In genomic region chr1:172540283-172540820, GRCm38 (mm10) we compare ENCODE assay signal across 22 mouse cellular contexts. TPM values are rescaled to one million over a fixed set of nuclear protein-coding genes. Genes with fewer than 3 reads are reported as not detected.
DNase-seq lines count a peak whose midpoint lies in the region; ATAC-seq and TF ChIP-seq lines count a peak whose summit lies in the region.
"Had no signal": no experiment of that assay in that cellular context is flagged by ENCODE, and none has a peak within 500 bp of the region (broad histone marks: within the 10 kb centered on the region; RNA-seq: fewer than 3 reads in every experiment).

No protein-coding gene starts in this region.

- ATAC-seq in neural tube, embryonic 13.5 days (ENCODE audit: low read depth): no peak
- peak; percentile 50 for ATAC-seq in forebrain, embryonic 16.5 days
- ATAC-seq in midbrain, embryonic 11.5 days (ENCODE audit: low FRiP score): 0 out of 2 replicates have a peak, but pooled peaks have one; percentile 41
- ATAC-seq in neural tube, embryonic 15.5 days (ENCODE audit: low FRiP score): peak; percentile 18; the same call in 1 of the 2 replicates
- no peak for ATAC-seq in lung, postnatal 0 days
- ATAC-seq: liver, postnatal 0 days had no signal

- H3K27me3 ChIP-seq in neural tube, embryonic 13.5 days: no peaks in the 10 kb centered on the region; the same call in 1 of the 2 replicates
- no peaks in the 10 kb centered on the region for H3K27me3 ChIP-seq in forebrain, embryonic 16.5 days (replicated peaks; ENCODE audit: control insufficient read depth, insufficient read depth, low read length)
- no peaks in the 10 kb centered on the region for H3K27me3 ChIP-seq in midbrain, embryonic 11.5 days (ENCODE audit: control insufficient read depth, insufficient read depth, low read length)
- H3K27me3 ChIP-seq in neural tube, embryonic 15.5 days (replicated peaks): 0 out of 2 replicates have a peak, but pooled peaks cover 3% of the 10 kb centered on the region
- H3K27me3 ChIP-seq in lung, postnatal 0 days (replicated peaks; ENCODE audit: insufficient read depth, low read length): no peaks in the 10 kb centered on the region
- H3K27me3 ChIP-seq: embryonic facial prominence, embryonic 15.5 days had no signal

- H3K27ac ChIP-seq in neural tube, embryonic 13.5 days (replicated peaks): peak overlapping the region; percentile 56
- no peak overlapping the region for H3K27ac ChIP-seq in forebrain, embryonic 16.5 days (ENCODE audit: low read length)
- no peak overlapping the region for H3K27ac ChIP-seq in midbrain, embryonic 11.5 days (ENCODE audit: low read depth, low read length)
- peak overlapping the region; percentile 51; the same call in 1 of the 2 replicates for H3K27ac ChIP-seq in neural tube, embryonic 15.5 days (replicated peaks)
- H3K27ac ChIP-seq in lung, postnatal 0 days (ENCODE audit: low read length): no peak overlapping the region
- H3K27ac ChIP-seq: embryonic facial prominence, embryonic 15.5 days; gastrocnemius, adult 2 months; layer of hippocampus, adult 2 months had no signal

- H3K9ac ChIP-seq in neural tube, embryonic 13.5 days: peak overlapping the region; percentile 34; the same call in 1 of the 2 replicates
- no peak overlapping the region for H3K9ac ChIP-seq in forebrain, embryonic 16.5 days (replicated peaks; ENCODE audit: low read depth, low read length)
- H3K9ac ChIP-seq in midbrain, embryonic 11.5 days (ENCODE audit: low read length): no peak overlapping the region
- no peak overlapping the region for H3K9ac ChIP-seq in neural tube, embryonic 15.5 days (replicated peaks)
- H3K9ac ChIP-seq in lung, postnatal 0 days (replicated peaks; ENCODE audit: low read depth): no peak overlapping the region
- H3K9ac ChIP-seq: embryonic facial prominence, embryonic 15.5 days; liver, postnatal 0 days had no signal

- intact Hi-C loops in left cerebral cortex, postnatal 36 days (cut with DNase I): no loop called here

- WGBS in neural tube, embryonic 13.5 days: 57% methylated on average over 11 of the region's 11 CpGs
- 34% methylated on average over 11 of the region's 11 CpGs for WGBS in forebrain, embryonic 16.5 days
- 43% methylated on average over 11 of the region's 11 CpGs for WGBS in midbrain, embryonic 11.5 days
- WGBS in neural tube, embryonic 15.5 days: 53% methylated on average over 11 of the region's 11 CpGs
- 60% methylated on average over 11 of the region's 11 CpGs for WGBS in lung, postnatal 0 days

- peaks cover 16% of the 10 kb centered on the region for H3K4me1 ChIP-seq in neural tube, embryonic 13.5 days (replicated peaks)
- peaks cover 7% of the 10 kb centered on the region for H3K4me1 ChIP-seq in forebrain, embryonic 16.5 days (replicated peaks; ENCODE audit: control insufficient read depth, insufficient read depth, low read length)
- peaks cover 4% of the 10 kb centered on the region; the same call in 1 of the 2 replicates for H3K4me1 ChIP-seq in midbrain, embryonic 11.5 days (ENCODE audit: control insufficient read depth, insufficient read depth, low read length)
- H3K4me1 ChIP-seq in neural tube, embryonic 15.5 days: peaks cover 14% of the 10 kb centered on the region
- H3K4me1 ChIP-seq in lung, postnatal 0 days (ENCODE audit: insufficient read depth, low read depth, low read length): no peaks in the 10 kb centered on the region

- no peak for TF ChIP-seq CTCF in lung, postnatal 0 days (IDR thresholded peaks at IDR 0.05)

- H3K36me3 ChIP-seq in neural tube, embryonic 13.5 days: no peaks in the 10 kb centered on the region
- H3K36me3 ChIP-seq in forebrain, embryonic 16.5 days (ENCODE audit: control insufficient read depth, insufficient read depth): no peaks in the 10 kb centered on the region
- no peaks in the 10 kb centered on the region for H3K36me3 ChIP-seq in midbrain, embryonic 11.5 days (ENCODE audit: control insufficient read depth, insufficient read depth, low read length)
- H3K36me3 ChIP-seq in neural tube, embryonic 15.5 days: no peaks in the 10 kb centered on the region
- no peaks in the 10 kb centered on the region for H3K36me3 ChIP-seq in lung, postnatal 0 days (ENCODE audit: insufficient read depth, low read length)
- H3K36me3 ChIP-seq: embryonic facial prominence, embryonic 15.5 days had no signal

- no peak overlapping the region for H3K4me3 ChIP-seq in neural tube, embryonic 13.5 days
- H3K4me3 ChIP-seq in forebrain, embryonic 16.5 days (replicated peaks; ENCODE audit: low read length): no peak overlapping the region
- H3K4me3 ChIP-seq in midbrain, embryonic 11.5 days (ENCODE audit: low read depth, low read length): no peak overlapping the region
- H3K4me3 ChIP-seq in neural tube, embryonic 15.5 days (replicated peaks): no peak overlapping the region
- H3K4me3 ChIP-seq in lung, postnatal 0 days (ENCODE audit: low read depth, low read length): no peak overlapping the region
- H3K4me3 ChIP-seq: embryonic facial prominence, embryonic 15.5 days; gastrocnemius, adult 2 months; layer of hippocampus, adult 2 months had no signal

- no peaks in the 10 kb centered on the region for H3K9me3 ChIP-seq in neural tube, embryonic 13.5 days
- H3K9me3 ChIP-seq in forebrain, embryonic 16.5 days (ENCODE audit: control insufficient read depth, low read length): no peaks in the 10 kb centered on the region
- no peaks in the 10 kb centered on the region for H3K9me3 ChIP-seq in midbrain, embryonic 11.5 days (ENCODE audit: control insufficient read depth, low read length)
- no peaks in the 10 kb centered on the region; the same call in 1 of the 2 replicates for H3K9me3 ChIP-seq in neural tube, embryonic 15.5 days (replicated peaks)
- no peaks in the 10 kb centered on the region for H3K9me3 ChIP-seq in lung, postnatal 0 days (ENCODE audit: low read length)
- H3K9me3 ChIP-seq: embryonic facial prominence, embryonic 15.5 days had no signal

- no peak for TF ChIP-seq EP300 in lung, postnatal 0 days (IDR thresholded peaks at IDR 0.05)

- H3K4me2 ChIP-seq in neural tube, embryonic 13.5 days: no peak overlapping the region
- no peak overlapping the region for H3K4me2 ChIP-seq in forebrain, embryonic 16.5 days (ENCODE audit: low read length)
- no peak overlapping the region for H3K4me2 ChIP-seq in midbrain, embryonic 11.5 days
- H3K4me2 ChIP-seq in neural tube, embryonic 15.5 days: no peak overlapping the region
- no peak overlapping the region for H3K4me2 ChIP-seq in lung, postnatal 0 days (replicated peaks; ENCODE audit: low read depth, low read length)
- H3K4me2 ChIP-seq: embryonic facial prominence, embryonic 15.5 days; heart, embryonic 11.5 days had no signal

- no peak for DNase-seq in neural tube, embryonic 10.5 days (ENCODE audit: extremely low spot score, low spot score)
- DNase-seq in midbrain, embryonic 11.5 days (ENCODE audit: low spot score, missing footprints): peak; percentile 68
- no peak for DNase-seq in lung, postnatal 0 days (ENCODE audit: low spot score)
- DNase-seq in embryo, embryonic 11 days: no peak
- no peak for DNase-seq in left cerebral cortex, postnatal 36 days (ENCODE audit: low spot score in 2 of 2)
- DNase-seq: gastrocnemius, adult 2 months; heart, postnatal 10 days; kidney, adult 2 months; kidney, postnatal 14 days; layer of hippocampus, postnatal 36 days; liver, postnatal 0 days had no signal

RNA-seq across cellular contexts. Expression of gene Vsig8, which starts 15.4 kb away (rescaled TPM):
- polyA plus RNA-seq in neural tube, embryonic 13.5 days (2015; fragmentation: Nextera tagmentation; extraction: Ambion mirVana): 0.82 and 0.85 TPM in 2 replicates
- 0.14 TPM in 1 of 2 replicates, not detected in the other for polyA plus RNA-seq in forebrain, embryonic 16.5 days (2015; fragmentation: Nextera tagmentation; extraction: Ambion mirVana)
- polyA plus RNA-seq in midbrain, embryonic 11.5 days (2014; fragmentation: Nextera tagmentation; extraction: Ambion mirVana): 0.08 and 0.11 TPM in 2 replicates
- polyA plus RNA-seq in neural tube, embryonic 15.5 days (2015; fragmentation: Nextera tagmentation; extraction: Ambion mirVana): 1.4 and 1.9 TPM in 2 replicates
- polyA plus RNA-seq in lung, postnatal 0 days (2015; fragmentation: Nextera tagmentation; extraction: Ambion mirVana): 0.39 and 0.44 TPM in 2 replicates
- under 1 TPM in 1 of 2 experiments, not detected in 1; 0.47 TPM for total RNA-seq in left cerebral cortex, postnatal 36 days (2021)
- total RNA-seq: gastrocnemius, adult 2 months; granulocyte monocyte progenitor cell, adult 5-6 weeks; liver, adult 2 months; megakaryocyte-erythroid progenitor cell, adult 5-6 weeks had no signal
- polyA plus RNA-seq: C2C12; heart, embryonic 11.5 days; liver, adult 2 months; liver, postnatal 0 days had no signal

RNA-seq across cellular contexts. Expression of gene Cfap45, which starts 19.8 kb away (rescaled TPM):
- polyA plus RNA-seq in neural tube, embryonic 13.5 days (2015; fragmentation: Nextera tagmentation; extraction: Ambion mirVana): 2.5 and 3.1 TPM in 2 replicates
- 1.8 and 3.0 TPM in 2 replicates for polyA plus RNA-seq in forebrain, embryonic 16.5 days (2015; fragmentation: Nextera tagmentation; extraction: Ambion mirVana)
- 1.0 and 1.1 TPM in 2 replicates for polyA plus RNA-seq in midbrain, embryonic 11.5 days (2014; fragmentation: Nextera tagmentation; extraction: Ambion mirVana)
- 3.8 and 4.3 TPM in 2 replicates for polyA plus RNA-seq in neural tube, embryonic 15.5 days (2015; fragmentation: Nextera tagmentation; extraction: Ambion mirVana)
- 12.2 and 13.1 TPM in 2 replicates for polyA plus RNA-seq in lung, postnatal 0 days (2015; fragmentation: Nextera tagmentation; extraction: Ambion mirVana)
- total RNA-seq in left cerebral cortex, postnatal 36 days (2021): 1 to 10 TPM; 3.4 to 4.0 TPM
- total RNA-seq: gastrocnemius, adult 2 months had no signal
- polyA plus RNA-seq: C2C12; liver, adult 2 months had no signal

RNA-seq across cellular contexts. Expression of gene Tagln2, which starts 40.5 kb away (rescaled TPM):
- 160 and 187 TPM in 2 replicates for polyA plus RNA-seq in neural tube, embryonic 13.5 days (2015; fragmentation: Nextera tagmentation; extraction: Ambion mirVana)
- 53.4 and 56.8 TPM in 2 replicates for polyA plus RNA-seq in forebrain, embryonic 16.5 days (2015; fragmentation: Nextera tagmentation; extraction: Ambion mirVana)
- 36.3 and 39.1 TPM in 2 replicates for polyA plus RNA-seq in midbrain, embryonic 11.5 days (2014; fragmentation: Nextera tagmentation; extraction: Ambion mirVana)
- polyA plus RNA-seq in neural tube, embryonic 15.5 days (2015; fragmentation: Nextera tagmentation; extraction: Ambion mirVana): 140 and 198 TPM in 2 replicates
- 739 and 823 TPM in 2 replicates for polyA plus RNA-seq in lung, postnatal 0 days (2015; fragmentation: Nextera tagmentation; extraction: Ambion mirVana)
- total RNA-seq in left cerebral cortex, postnatal 36 days (2021): 10 to 100 TPM in 1 of 2 experiments, 1 to 10 TPM in 1; 10.0 to 11.6 TPM

RNA-seq across cellular contexts. Expression of gene Slamf8, which starts 50.0 kb away (rescaled TPM):
- not detected in 2 replicates for polyA plus RNA-seq in neural tube, embryonic 13.5 days (2015; fragmentation: Nextera tagmentation; extraction: Ambion mirVana)
- not detected in 2 replicates for polyA plus RNA-seq in forebrain, embryonic 16.5 days (2015; fragmentation: Nextera tagmentation; extraction: Ambion mirVana)
- polyA plus RNA-seq in midbrain, embryonic 11.5 days (2014; fragmentation: Nextera tagmentation; extraction: Ambion mirVana): not detected in 2 replicates
- 0.33 TPM in 1 of 2 replicates, not detected in the other for polyA plus RNA-seq in neural tube, embryonic 15.5 days (2015; fragmentation: Nextera tagmentation; extraction: Ambion mirVana)
- polyA plus RNA-seq in lung, postnatal 0 days (2015; fragmentation: Nextera tagmentation; extraction: Ambion mirVana): 0.07 and 0.19 TPM in 2 replicates
- not detected for total RNA-seq in left cerebral cortex, postnatal 36 days (2021)
- total RNA-seq: heart, postnatal 10 days; layer of hippocampus, adult 2 months; layer of hippocampus, postnatal 36 days; left cerebral cortex, postnatal 14 days; megakaryocyte-erythroid progenitor cell, adult 5-6 weeks had no signal
- polyA plus RNA-seq: C2C12; embryonic facial prominence, embryonic 15.5 days; heart, embryonic 11.5 days had no signal

RNA-seq across cellular contexts. Expression of gene Igsf9, which starts 58.8 kb away (rescaled TPM):
- 62.6 and 65.9 TPM in 2 replicates for polyA plus RNA-seq in neural tube, embryonic 13.5 days (2015; fragmentation: Nextera tagmentation; extraction: Ambion mirVana)
- polyA plus RNA-seq in forebrain, embryonic 16.5 days (2015; fragmentation: Nextera tagmentation; extraction: Ambion mirVana): 60.9 and 89.9 TPM in 2 replicates
- polyA plus RNA-seq in midbrain, embryonic 11.5 days (2014; fragmentation: Nextera tagmentation; extraction: Ambion mirVana): 48.8 and 49.7 TPM in 2 replicates
- polyA plus RNA-seq in neural tube, embryonic 15.5 days (2015; fragmentation: Nextera tagmentation; extraction: Ambion mirVana): 38.9 TPM in 2 replicates
- 1.1 and 1.3 TPM in 2 replicates for polyA plus RNA-seq in lung, postnatal 0 days (2015; fragmentation: Nextera tagmentation; extraction: Ambion mirVana)
- total RNA-seq in left cerebral cortex, postnatal 36 days (2021): 10 to 100 TPM in 1 of 2 experiments, 1 to 10 TPM in 1; 8.4 to 11.2 TPM
- total RNA-seq: granulocyte monocyte progenitor cell, adult 5-6 weeks had no signal

Comparison
In these comparisons a context has a peak if more than half of its experiments do, and no peak if none do; other contexts are left out.
1. ATAC-seq: peak in forebrain, embryonic 16.5 days (single experiment), midbrain, embryonic 11.5 days (single experiment) and neural tube, embryonic 15.5 days (single experiment); none in neural tube, embryonic 13.5 days (single experiment) and lung, postnatal 0 days (single experiment).
2. H3K27ac ChIP-seq: peak in neural tube, embryonic 13.5 days (single experiment) and neural tube, embryonic 15.5 days (single experiment); none in forebrain, embryonic 16.5 days (single experiment), midbrain, embryonic 11.5 days (single experiment) and lung, postnatal 0 days (single experiment).